Mouse (Mus musculus): ENCODE measurements around the gene Tmod3.

DNA sequence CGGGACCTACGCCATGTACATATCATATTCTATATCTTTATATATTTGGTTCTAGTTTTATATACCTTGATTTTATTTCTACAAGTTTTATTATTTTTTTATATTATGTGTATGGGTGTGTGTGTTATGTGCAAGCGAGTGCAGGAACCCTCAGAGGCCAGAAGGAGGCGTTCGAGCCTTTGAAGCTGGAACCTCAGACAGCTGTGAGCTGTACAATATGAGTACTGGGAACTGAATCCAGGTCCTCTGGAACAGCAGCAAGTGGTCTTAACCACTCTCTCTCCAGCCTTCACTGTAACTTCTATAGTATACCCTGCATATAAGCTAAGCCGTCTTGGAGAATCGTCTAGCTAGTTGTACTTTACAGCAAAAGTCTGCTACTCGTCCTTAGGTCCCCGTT is 31.4 kb downstream of the Tmod3 start:
- TF ChIP-seq POLR2A (IDR thresholded peaks at IDR 0.05; ENCODE audit: low read depth, low read length) (no peak), CTCF (conservative IDR thresholded peaks at IDR 0.05; ENCODE audit: insufficient read depth, insufficient read length, low read depth, low read length) (0 out of 2 replicates have a peak, but pooled peaks have one; percentile 5)
